Mouse (Mus musculus): ENCODE measurements at regions not wholly inside any gene's neighbourhood (a gene's known extent, or its start where the extent isn't known, plus 50 kb on each side); places are given as distances from the start of the nearest gene placed in this dataset.

GRCm38 (mm10) chr12:57970163-57970562 lies 241.4 kb upstream of the Sstr1 start:
- DNase-seq (ENCODE audit: low spot score, missing footprints) = no peak
- H3K4me3 ChIP-seq (ENCODE audit: low read depth, low read length) = no peak overlapping the region
- no peak overlapping the region for H3K9ac ChIP-seq (ENCODE audit: low read length)
- H3K27me3 ChIP-seq (ENCODE audit: control insufficient read depth, insufficient read depth, low read length) = no peaks in the 10 kb centered on the region
- no peak overlapping the region for H3K27ac ChIP-seq (ENCODE audit: low read depth, low read length)
- 89% methylated on average over 4 of the region's 4 CpGs for WGBS
- no peaks in the 10 kb centered on the region for H3K9me3 ChIP-seq (ENCODE audit: control insufficient read depth, low read length)
- H3K36me3 ChIP-seq (ENCODE audit: control insufficient read depth, insufficient read depth, low read length) = no peaks in the 10 kb centered on the region
- H3K4me1 ChIP-seq (ENCODE audit: control insufficient read depth, insufficient read depth, low read length) = no peaks in the 10 kb centered on the region
- ATAC-seq (ENCODE audit: low FRiP score) = no peak
- no peak overlapping the region for H3K4me2 ChIP-seq

GRCm38 (mm10) chr12:57972484-57972883 lies 239.1 kb upstream of the Sstr1 start:
- no peaks in the 10 kb centered on the region for H3K9me3 ChIP-seq (ENCODE audit: control insufficient read depth, low read length)
- no peaks in the 10 kb centered on the region for H3K27me3 ChIP-seq (ENCODE audit: control insufficient read depth, insufficient read depth, low read length)
- ATAC-seq (ENCODE audit: low FRiP score) (no peak), DNase-seq (ENCODE audit: low spot score, missing footprints) (no peak)
- WGBS = 93% methylated on average over 2 of the region's 2 CpGs
- no peak overlapping the region for H3K4me2 ChIP-seq
- H3K36me3 ChIP-seq (ENCODE audit: control insufficient read depth, insufficient read depth, low read length) = no peaks in the 10 kb centered on the region
- no peak overlapping the region for H3K27ac ChIP-seq (ENCODE audit: low read depth, low read length)
- H3K9ac ChIP-seq (ENCODE audit: low read length) = no peak overlapping the region
- no peak overlapping the region for H3K4me3 ChIP-seq (ENCODE audit: low read depth, low read length)
- H3K4me1 ChIP-seq (ENCODE audit: control insufficient read depth, insufficient read depth, low read length) = no peaks in the 10 kb centered on the region

All from midbrain, embryonic 11.5 days (tissue).